Mouse (Mus musculus): ENCODE measurements around the gene Fto.
A peak's percentile ranks its signal among the peaks of the same experiment; 100 is the strongest.

The Fto gene

GRCm38 (mm10) chr8:91324271-91324670, 10.9 kb downstream of the Fto start:
- no peak for DNase-seq (ENCODE audit: low read depth, low spot score)

- DNase-seq (ENCODE audit: low read depth, low spot score), result no peak
Observed at GRCm38 (mm10) chr8:91324916-91325315, 11.6 kb downstream of the Fto start.

- no peak for DNase-seq (ENCODE audit: low read depth, low spot score)
Observed at GRCm38 (mm10) chr8:91326018-91326417, 12.7 kb downstream of the Fto start.

- no peak for DNase-seq (ENCODE audit: low read depth, low spot score)
Observed at GRCm38 (mm10) chr8:91326946-91327345, 13.6 kb downstream of the Fto start.

GRCm38 (mm10) chr8:91327471-91328205, 14.3 kb downstream of the Fto start:
- no peak for DNase-seq (ENCODE audit: low read depth, low spot score)

GRCm38 (mm10) chr8:91329056-91329455, 15.7 kb downstream of the Fto start:
- no peak for DNase-seq (ENCODE audit: low read depth, low spot score)

GRCm38 (mm10) chr8:91329461-91329850, 16.1 kb downstream of the Fto start:
- DNase-seq (ENCODE audit: low read depth, low spot score), result no peak

- no peak for DNase-seq (ENCODE audit: low read depth, low spot score)
Observed at GRCm38 (mm10) chr8:91338389-91339154, 25.2 kb downstream of the Fto start.

- DNase-seq (ENCODE audit: low read depth, low spot score), result no peak
Observed at GRCm38 (mm10) chr8:91339651-91340050, 26.3 kb downstream of the Fto start.

- no peak for DNase-seq (ENCODE audit: low read depth, low spot score)
Observed at GRCm38 (mm10) chr8:91340746-91341145, 27.4 kb downstream of the Fto start.

- no peak for DNase-seq (ENCODE audit: low read depth, low spot score)
Observed at GRCm38 (mm10) chr8:91342196-91342595, 28.9 kb downstream of the Fto start.

GRCm38 (mm10) chr8:91342798-91343197, 29.5 kb downstream of the Fto start:
- DNase-seq (ENCODE audit: low read depth, low spot score), result no peak

- no peak for DNase-seq (ENCODE audit: low read depth, low spot score)
Observed at GRCm38 (mm10) chr8:91344659-91345058, 31.3 kb downstream of the Fto start.

GRCm38 (mm10) chr8:91347146-91347545, 33.8 kb downstream of the Fto start:
- peak; percentile 52 for DNase-seq (ENCODE audit: low read depth, low spot score)

GRCm38 (mm10) chr8:91347595-91347994, 34.3 kb downstream of the Fto start:
- no peak for DNase-seq (ENCODE audit: low read depth, low spot score)

GRCm38 (mm10) chr8:91349816-91350215, 36.5 kb downstream of the Fto start:
- no peak for DNase-seq (ENCODE audit: low read depth, low spot score)

- no peak for DNase-seq (ENCODE audit: low read depth, low spot score)
Observed at GRCm38 (mm10) chr8:91350628-91351027, 37.3 kb downstream of the Fto start.

- no peak for DNase-seq (ENCODE audit: low read depth, low spot score)
Observed at GRCm38 (mm10) chr8:91352598-91352997, 39.3 kb downstream of the Fto start.

- DNase-seq (ENCODE audit: low read depth, low spot score), result peak; percentile 48
Observed at GRCm38 (mm10) chr8:91353062-91353461, 39.7 kb downstream of the Fto start.

- no peak for DNase-seq (ENCODE audit: low read depth, low spot score)
Observed at GRCm38 (mm10) chr8:91353907-91354306, 40.6 kb downstream of the Fto start.

- DNase-seq (ENCODE audit: low read depth, low spot score), result no peak
Observed at GRCm38 (mm10) chr8:91355301-91355905, 42.1 kb downstream of the Fto start.

- DNase-seq (ENCODE audit: low read depth, low spot score), result no peak
Observed at GRCm38 (mm10) chr8:91355956-91356699, 42.8 kb downstream of the Fto start.

Measured in R1 (cell line).